Mouse (Mus musculus): Measurements from ENCODE around the gene Aasdhppt. TPM values are rescaled to one million over a fixed set of nuclear protein-coding genes. Genes with fewer than 3 reads are reported as not detected.

The Aasdhppt gene
- 10 to 100 TPM; 19.5 to 19.6 TPM for total RNA-seq (2021)

DNA sequence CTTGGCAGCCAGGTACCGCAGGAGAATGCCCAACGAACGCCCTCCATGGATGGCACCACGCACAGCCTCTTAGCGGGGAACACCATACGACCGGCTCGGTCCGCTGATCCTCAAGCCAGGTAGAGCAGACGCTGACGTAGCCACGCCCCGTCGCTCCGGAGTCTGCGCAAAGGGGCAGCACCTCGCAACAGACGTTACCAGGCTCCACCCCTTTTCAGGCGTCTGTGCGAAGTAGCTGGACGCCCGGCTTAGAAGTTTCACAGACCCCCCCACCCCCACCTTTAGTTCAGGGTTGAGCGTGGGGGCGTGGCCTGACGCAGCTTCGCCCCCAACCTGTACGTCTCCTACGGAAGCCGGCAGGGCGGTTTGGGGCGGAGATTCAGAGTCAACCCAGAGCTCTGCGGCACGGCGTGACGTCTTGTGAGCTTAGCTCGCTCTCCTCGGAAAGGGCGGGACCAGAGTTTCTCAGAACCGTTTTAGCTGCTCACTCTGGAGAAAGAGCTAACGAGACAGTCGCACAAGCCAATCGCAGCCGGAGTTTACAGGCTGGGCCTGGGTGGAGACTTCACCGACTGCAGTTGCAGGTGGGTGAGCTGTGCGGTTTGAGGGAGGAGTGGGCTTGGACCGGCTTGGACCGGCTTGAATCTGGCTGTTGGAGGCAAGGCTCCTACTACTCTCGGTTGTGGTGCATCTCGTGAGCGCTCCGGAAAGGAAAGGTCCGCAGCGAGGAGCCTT lies at the start of gene Aasdhppt, which contains the start of gene Kbtbd3:
Gene Aasdhppt, minus strand, starts transcription at position 121 of the 735 bp plus-strand sequence.
Gene Kbtbd3, plus strand, starts transcription at position 483 of the 735 bp plus-strand sequence.
- DNase-seq (ENCODE audit: low spot score) = peak; percentile 97
- intact Hi-C loops (cut with DNase I) = loop anchor here (5.0 kb wide), 2 partner anchors 68 to 972 kb away; partner anchors contain the start of genes Alkbh8 and Msantd4

DNA sequence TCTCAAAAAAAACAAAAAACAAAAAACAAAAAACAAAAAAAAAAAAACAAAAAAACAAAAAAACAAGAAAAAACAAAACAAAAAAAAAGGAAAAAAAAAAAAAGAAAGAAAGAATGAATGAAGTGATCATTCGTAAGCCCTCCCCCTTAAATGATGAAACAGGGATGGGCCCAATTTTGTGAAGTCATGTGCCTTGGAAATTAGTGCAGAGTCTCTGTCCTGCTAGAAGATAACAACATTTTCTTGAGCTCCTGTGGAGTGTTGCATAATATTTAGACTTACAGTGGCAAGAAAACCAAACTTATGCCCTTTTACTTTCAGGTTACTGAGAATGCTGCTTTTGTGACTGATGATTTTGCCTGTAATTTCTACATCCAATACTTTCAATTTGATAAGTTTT lies 43.9 kb upstream of the Aasdhppt start:
- no peak for DNase-seq (ENCODE audit: low spot score)
- intact Hi-C loops (cut with DNase I) = no loop called here

DNA sequence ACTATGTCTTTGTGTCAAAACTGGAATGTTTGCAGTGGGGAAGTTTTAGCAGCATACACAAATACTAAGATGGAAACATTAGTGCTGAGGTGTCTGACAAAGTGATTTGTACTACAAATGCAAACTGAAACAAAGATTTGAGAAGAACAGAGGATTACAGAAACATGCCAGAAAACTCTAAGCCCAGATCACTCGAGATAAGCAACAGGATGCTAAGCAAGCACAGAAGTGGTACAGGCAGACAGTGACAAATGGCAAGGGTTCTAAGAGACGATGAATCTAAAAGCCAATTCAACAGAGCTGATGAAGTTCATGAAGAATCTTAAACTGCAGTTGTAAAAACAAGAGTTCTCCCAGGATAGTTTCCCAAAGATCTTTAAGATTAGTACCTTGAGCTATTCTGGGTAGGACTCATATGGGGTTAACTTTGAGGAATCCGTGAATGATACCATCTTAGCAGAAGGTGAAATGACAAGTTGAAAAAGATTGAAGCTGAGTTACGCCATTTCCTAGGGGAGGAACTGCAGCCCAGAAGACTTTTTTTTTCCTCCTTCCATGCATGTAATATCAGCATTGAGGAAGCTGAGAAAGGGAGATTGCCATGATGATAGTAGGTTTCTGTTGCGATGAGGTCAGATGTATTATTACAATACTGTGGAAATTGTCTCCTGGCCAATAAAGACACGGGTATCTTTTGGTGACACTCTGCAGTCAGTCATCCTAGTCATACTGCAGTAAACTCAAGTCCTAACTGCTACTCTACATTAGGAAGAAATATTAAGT lies 9.9 kb upstream of the Aasdhppt start:
- intact Hi-C loops (cut with DNase I) = no loop called here

GRCm38 (mm10) chr9:4315746-4316145 lies 6.5 kb upstream of the Aasdhppt start:
- DNase-seq (ENCODE audit: low spot score) = no peak
- intact Hi-C loops (cut with DNase I) = no loop called here

More for the DNA sequence above, 9.9 kb upstream of the Aasdhppt start:
- DNase-seq (ENCODE audit: low spot score) = no peak

- no peak for DNase-seq (ENCODE audit: low spot score)
- intact Hi-C loops (cut with DNase I) = loop anchor here (5.0 kb wide), 1 partner anchor 63 kb away; the partner anchor contains the start of gene Msantd4
Measured at GRCm38 (mm10) chr9:4313946-4314345, 4.7 kb upstream of the Aasdhppt start.

GRCm38 (mm10) chr9:4311162-4311561 lies 1.9 kb upstream of the Aasdhppt start:
- intact Hi-C loops (cut with DNase I) = loop anchor here (5.0 kb wide), 1 partner anchor 66 kb away; the partner anchor contains the start of gene Msantd4

DNA sequence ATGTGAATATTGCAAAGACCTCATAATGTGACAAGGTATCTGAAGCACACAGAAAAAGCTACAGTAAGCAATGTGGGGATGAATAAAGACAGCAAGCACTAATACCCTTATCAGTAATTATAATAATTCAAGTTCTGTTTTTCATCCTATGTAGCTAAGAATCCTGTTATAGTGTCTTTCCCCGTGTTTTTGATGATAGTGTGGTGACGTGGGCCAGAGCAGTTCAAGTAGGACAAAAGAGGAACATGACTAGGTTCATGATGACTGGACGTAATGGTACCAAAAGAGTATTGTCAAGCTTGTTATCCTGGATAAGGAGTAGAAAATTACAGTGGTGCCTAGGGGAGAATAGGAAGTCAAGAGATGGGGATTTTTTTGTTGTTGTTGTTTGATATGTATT lies 1.4 kb upstream of the Aasdhppt start:
- DNase-seq (ENCODE audit: low spot score) = no peak

More at GRCm38 (mm10) chr9:4311162-4311561, 1.9 kb upstream of the Aasdhppt start:
- DNase-seq (ENCODE audit: low spot score) = no peak

DNA sequence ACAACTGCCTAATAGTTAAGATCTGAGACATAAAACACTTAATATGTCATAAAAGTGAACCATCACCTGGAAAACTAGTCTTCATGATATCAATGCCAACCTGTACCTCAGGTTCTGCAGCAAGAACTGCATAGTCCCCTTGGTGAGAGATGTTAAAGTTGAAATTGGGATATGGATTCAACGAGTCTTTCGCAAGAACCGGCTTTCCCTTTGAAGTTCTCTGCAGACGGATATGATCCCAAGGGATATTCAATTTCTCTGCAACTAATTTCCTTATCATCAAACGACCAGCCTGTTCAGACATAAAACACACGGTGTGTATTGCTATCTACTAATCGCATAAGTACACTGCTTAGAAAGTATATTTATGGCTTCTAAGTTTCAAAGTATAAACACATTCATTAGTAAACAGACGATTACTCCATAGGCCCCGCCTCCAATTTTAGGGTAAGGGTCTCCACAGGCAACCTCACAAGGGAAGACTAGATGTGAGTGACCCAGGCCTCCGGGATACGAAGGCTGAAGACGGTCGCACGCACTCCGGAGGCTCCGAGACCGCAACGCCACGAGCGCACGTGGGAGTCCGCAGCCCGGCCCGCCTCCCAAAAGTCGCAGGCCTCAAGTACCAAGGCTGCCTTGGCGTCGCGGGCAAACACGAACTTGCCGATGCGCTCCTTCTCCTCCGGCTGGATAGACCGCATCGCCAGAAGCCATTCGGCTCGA lies 482 bp downstream of the Aasdhppt start:
- intact Hi-C loops (cut with DNase I) = loop anchor here (5.0 kb wide), 1 partner anchor 971 kb away; the partner anchor contains the start of gene Alkbh8
- DNase-seq (ENCODE audit: low spot score) = no peak

More for the DNA sequence above, 1.4 kb upstream of the Aasdhppt start:
- intact Hi-C loops (cut with DNase I) = loop anchor here (5.0 kb wide), 1 partner anchor 67 kb away; the partner anchor contains the start of gene Msantd4

- no peak for DNase-seq (ENCODE audit: low spot score)
- intact Hi-C loops (cut with DNase I) = loop anchor here (5.0 kb wide), 1 partner anchor 968 kb away; the partner anchor contains the start of gene Alkbh8
Measured at GRCm38 (mm10) chr9:4304867-4305266, 4.4 kb downstream of the Aasdhppt start.

DNA sequence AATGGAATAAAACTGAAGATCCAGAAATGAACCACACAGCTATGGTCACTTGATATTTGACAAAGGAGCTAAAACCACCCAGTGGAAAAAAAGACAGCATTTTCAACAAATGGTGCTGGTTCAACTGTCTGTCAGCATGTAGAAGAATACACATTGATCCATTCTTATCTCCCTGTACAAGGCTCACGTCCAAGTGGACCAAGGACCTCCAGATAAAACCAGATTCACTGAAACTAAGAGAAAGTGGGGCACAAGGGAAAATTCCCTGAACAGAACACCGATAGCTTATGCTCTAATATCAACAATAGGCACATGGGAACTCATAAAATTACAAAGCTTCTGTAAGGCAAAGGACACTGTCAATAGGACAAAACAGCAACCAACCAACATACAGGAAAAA lies 8.8 kb downstream of the Aasdhppt start:
- intact Hi-C loops (cut with DNase I) = no loop called here
- no peak for DNase-seq (ENCODE audit: low spot score)

DNA sequence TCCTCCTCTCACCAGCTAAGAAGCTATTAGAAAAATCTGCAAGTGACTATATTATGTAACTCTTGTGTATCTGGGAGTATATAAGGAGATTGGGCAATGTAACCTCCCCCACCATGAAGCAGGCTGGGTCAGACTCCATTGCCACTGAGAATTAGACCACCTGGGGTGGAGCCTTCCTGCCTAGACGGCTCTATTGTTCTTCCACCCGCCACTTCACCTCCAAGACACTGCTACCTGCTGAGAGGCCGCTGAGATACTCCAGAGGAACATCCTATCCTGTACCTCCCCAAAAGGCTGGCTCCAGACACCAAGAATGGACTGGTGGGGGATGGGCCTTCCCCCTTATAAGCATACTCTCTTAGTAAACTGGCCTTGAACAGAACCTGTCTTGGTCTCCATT lies 25.4 kb downstream of the Aasdhppt start:
- no peak for DNase-seq (ENCODE audit: low spot score)
- intact Hi-C loops (cut with DNase I) = no loop called here

DNA sequence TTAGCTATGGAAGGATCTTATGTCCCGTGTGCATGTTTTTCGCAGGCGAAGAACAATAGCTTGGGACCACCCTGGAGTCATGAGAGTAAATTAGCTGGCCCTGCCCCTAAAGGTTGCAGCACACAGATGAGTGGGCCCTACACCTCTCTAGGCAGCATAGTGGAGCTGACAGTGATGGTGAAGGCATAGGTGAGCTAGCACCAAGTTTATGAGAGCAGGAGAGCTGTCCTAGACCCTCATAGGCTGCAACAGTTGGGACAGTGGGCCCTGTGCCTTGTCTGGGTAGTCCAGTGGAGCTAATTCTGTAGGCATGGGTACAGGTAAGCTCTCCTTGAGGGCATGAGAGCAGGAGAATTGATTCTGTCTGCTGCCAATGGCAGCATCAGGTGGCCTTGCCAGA lies 42.4 kb downstream of the Aasdhppt start:
- intact Hi-C loops (cut with DNase I) = no loop called here

DNA sequence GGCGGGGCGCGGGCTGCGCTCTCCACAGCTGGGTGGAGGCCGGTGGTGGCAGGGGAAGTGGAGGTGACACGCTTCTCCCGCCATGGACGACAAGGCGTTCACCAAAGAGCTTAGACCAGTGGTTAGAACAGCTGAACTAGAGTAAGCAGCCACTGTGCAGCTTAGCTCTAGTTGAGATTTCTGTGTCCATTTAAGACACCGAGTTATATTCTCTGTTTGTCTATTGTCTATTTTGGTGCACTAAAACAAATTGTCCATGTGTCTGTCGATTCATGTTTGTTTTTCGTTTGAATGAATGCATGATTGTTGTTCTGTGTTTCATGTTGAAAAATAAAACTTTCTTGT lies 48.6 kb downstream of the Aasdhppt start:
- intact Hi-C loops (cut with DNase I) = no loop called here
- no peak for DNase-seq (ENCODE audit: low spot score)

More for the DNA sequence above, 42.4 kb downstream of the Aasdhppt start:
- DNase-seq (ENCODE audit: low spot score) = no peak

GRCm38 (mm10) chr9:4259841-4260745 lies 49.2 kb downstream of the Aasdhppt start:
- intact Hi-C loops (cut with DNase I) = no loop called here

DNA sequence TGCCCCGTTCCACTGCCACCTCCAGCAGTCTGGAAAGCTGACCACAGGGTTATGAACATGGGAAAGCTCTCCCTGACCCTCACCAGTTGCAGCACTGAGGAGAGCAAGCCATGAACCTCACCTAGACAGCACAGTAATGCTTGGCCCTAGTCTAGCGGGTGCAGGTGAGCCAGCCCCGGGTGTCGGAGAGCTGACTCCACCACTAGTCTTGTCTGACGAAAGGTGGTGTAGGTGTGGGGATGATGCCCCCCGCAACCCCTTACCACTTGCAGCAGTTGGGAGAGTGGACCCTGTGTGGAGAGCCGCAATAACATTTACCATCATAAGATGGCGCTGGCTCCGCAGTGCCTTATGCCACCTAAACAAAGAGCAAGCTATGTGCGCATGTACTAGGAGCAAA lies 50.2 kb downstream of the Aasdhppt start:
- no peak for DNase-seq (ENCODE audit: low spot score)
- intact Hi-C loops (cut with DNase I) = no loop called here

More at GRCm38 (mm10) chr9:4259841-4260745, 49.2 kb downstream of the Aasdhppt start:
- DNase-seq (ENCODE audit: low spot score) = no peak
